Mouse (Mus musculus) forebrain, embryonic 16.5 days (tissue): ENCODE measurements at regions not wholly inside any gene's neighbourhood (a gene's known extent, or its start where the extent isn't known, plus 50 kb on each side); places are given as distances from the start of the nearest gene placed in this dataset.
A peak's percentile ranks its signal among the peaks of the same experiment; 100 is the strongest.

ENCODE experiments used
- ATAC-seq: fragments of 200-750 bp; cut with Nextera tagmentation; 2 replicates; pipeline ENCODE4 v1.8.0; 2017; ENCODE audit warnings: mild to moderate bottlenecking, moderate library complexity
- H3K27ac ChIP-seq: fragments of 300-500 bp; sonication (generic); 2 replicates; pipeline ENCODE4 v1.5.1; 2014; ENCODE audit warnings: low read length, control low read depth
- H3K27me3 ChIP-seq: fragments of 300-500 bp; sonication (generic); replicated peaks from 2 replicates; pipeline ENCODE4 v1.6.1; 2014; ENCODE audit warnings: low read length; ENCODE audit not compliant: control insufficient read depth, insufficient read depth
- H3K36me3 ChIP-seq: fragments of 300-500 bp; sonication (generic); 2 replicates; pipeline ENCODE4 v1.6.1; 2014; ENCODE audit not compliant: control insufficient read depth, insufficient read depth
- H3K4me1 ChIP-seq: fragments of 300-500 bp; sonication (generic); replicated peaks from 2 replicates; pipeline ENCODE4 v1.6.1; 2014; ENCODE audit warnings: low read length; ENCODE audit not compliant: control insufficient read depth, insufficient read depth
- H3K4me2 ChIP-seq: fragments of 300-500 bp; sonication (generic); 2 replicates; pipeline ENCODE4 v1.6.1; 2014; ENCODE audit warnings: mild to moderate bottlenecking, low read length, control low read depth
- H3K4me3 ChIP-seq: fragments of 300-500 bp; sonication (generic); replicated peaks from 2 replicates; pipeline ENCODE4 v1.5.1; 2014; ENCODE audit warnings: mild to moderate bottlenecking, low read length, control low read depth
- H3K9ac ChIP-seq: fragments of 300-500 bp; sonication (generic); replicated peaks from 2 replicates; pipeline ENCODE4 v1.6.1; 2014; ENCODE audit warnings: low read depth, low read length, control low read depth
- H3K9me3 ChIP-seq: fragments of 300-500 bp; sonication (generic); 2 replicates; pipeline ENCODE4 v1.6.1; 2016; ENCODE audit warnings: low read length; ENCODE audit not compliant: control insufficient read depth
- WGBS: fragments of 180-500 bp; shearing (Covaris S2); extraction: QIAGEN DNeasy Blood & Tissue Kit; methylation state at CpG from one replicate; pipeline ENCODE4 v1.1.7; 2014; 5-methylcytosine and 5-hydroxymethylcytosine counted together

DNA sequence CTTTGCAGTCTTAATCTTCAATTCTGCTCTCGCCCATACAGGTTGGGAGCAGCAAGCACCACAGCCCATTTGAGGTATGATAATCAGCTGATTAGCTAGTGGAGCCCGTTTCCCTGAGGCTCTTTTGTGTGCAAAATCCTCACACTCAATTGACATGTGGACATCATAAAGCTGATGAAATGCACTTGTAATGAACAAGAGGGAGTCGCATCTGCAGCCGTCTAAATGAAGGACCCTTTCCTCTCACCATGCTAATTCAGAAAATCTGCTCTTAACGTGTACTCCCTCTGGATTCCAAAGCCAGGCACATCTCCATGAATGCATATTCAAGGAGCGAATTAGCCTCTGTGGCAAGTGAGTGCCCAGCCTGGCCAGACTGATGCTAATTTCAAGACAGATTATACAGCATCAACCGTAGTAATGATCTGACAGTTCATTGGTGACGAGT is 219.0 kb upstream of the Atp5g3 start:
- Histone ChIP-seq H3K9me3 (no peaks in the 10 kb centered on the region), H3K4me1 (peaks cover 30% of the 10 kb centered on the region), H3K4me3 (no peak overlapping the region), H3K9ac (peak overlapping the region; percentile 7; the same call in 1 of the 2 replicates), H3K27ac (peak overlapping the region; percentile 62; the same call in 1 of the 2 replicates), H3K36me3 (no peaks in the 10 kb centered on the region), H3K4me2 (peak overlapping the region; percentile 58), H3K27me3 (no peaks in the 10 kb centered on the region; the same call in 1 of the 2 replicates)
- under 1% methylated on average over 8 of the region's 8 CpGs for WGBS
- ATAC-seq, result 0 out of 2 replicates have a peak, but pooled peaks have one; percentile 24

- Histone ChIP-seq H3K9ac (peak overlapping the region; percentile 7), H3K9me3 (no peaks in the 10 kb centered on the region), H3K27ac (peak overlapping the region; percentile 62), H3K4me2 (peak overlapping the region; percentile 58), H3K36me3 (no peaks in the 10 kb centered on the region), H3K4me1 (peaks cover 27% of the 10 kb centered on the region), H3K4me3 (peak overlapping the region; percentile 30), H3K27me3 (no peaks in the 10 kb centered on the region; the same call in 1 of the 2 replicates)
- under 1% methylated on average over 14 of the region's 14 CpGs for WGBS
- peak; percentile 88 for ATAC-seq
These were observed 217.8 kb upstream of the Atp5g3 start for GRCm38 (mm10) chr2:74128782-74129538.

DNA sequence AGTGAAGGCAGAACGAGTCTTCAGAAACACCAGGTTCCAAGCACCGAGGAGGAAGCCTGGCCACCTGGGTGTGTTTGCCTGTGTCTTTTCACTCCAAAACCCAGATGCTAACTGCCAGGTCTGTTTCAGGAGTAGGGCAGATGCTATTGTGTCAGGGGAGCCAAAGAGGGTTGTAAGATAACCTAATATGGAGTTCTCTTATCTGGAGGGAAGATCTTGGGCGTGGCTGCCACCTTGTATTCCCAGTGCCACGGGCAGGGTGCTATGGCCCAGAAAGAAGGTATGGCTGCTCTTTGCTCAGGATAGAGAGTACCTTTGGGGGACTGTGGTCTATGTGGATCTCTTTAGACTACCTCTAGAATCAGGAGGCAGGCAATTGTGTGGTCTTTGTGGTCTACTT is 216.0 kb upstream of the Atp5g3 start:
- WGBS, result 93% methylated on average over 4 of the region's 4 CpGs
- Histone ChIP-seq H3K27ac (no peak overlapping the region), H3K4me1 (peaks cover 33% of the 10 kb centered on the region), H3K4me2 (no peak overlapping the region), H3K27me3 (peaks cover 3% of the 10 kb centered on the region; the same call in 1 of the 2 replicates), H3K9me3 (no peaks in the 10 kb centered on the region), H3K9ac (no peak overlapping the region), H3K4me3 (no peak overlapping the region), H3K36me3 (no peaks in the 10 kb centered on the region)
- no peak for ATAC-seq

DNA sequence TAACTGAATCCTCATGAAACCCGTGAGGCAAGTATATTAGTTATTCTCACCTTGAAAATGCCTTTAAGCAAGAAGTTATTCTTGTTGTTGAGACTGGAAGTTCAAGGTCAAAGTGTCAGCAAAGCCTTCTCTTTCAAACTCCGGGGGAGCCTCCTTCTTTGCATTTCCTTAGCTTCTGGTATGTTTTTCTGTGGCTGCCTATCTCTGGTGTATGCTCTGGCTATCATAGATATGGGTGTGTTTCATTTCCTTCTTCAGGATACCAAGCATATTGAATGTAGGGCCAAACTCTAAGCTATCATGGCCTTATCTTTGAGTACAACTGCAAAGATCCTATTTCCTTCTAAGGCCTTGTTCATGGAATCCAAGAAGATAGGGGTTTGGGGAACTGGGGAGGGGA is 213.1 kb upstream of the Atp5g3 start:
- 0 out of 2 replicates have a peak, but pooled peaks cover 3% of the 10 kb centered on the region for H3K27me3 ChIP-seq
- no peaks in the 10 kb centered on the region for H3K36me3 ChIP-seq
- ATAC-seq, result no peak
- no peak overlapping the region for H3K27ac ChIP-seq
- no peak overlapping the region for H3K4me2 ChIP-seq
- no peak overlapping the region for H3K9ac ChIP-seq
- 71% methylated on average over 2 of the region's 2 CpGs for WGBS
- no peaks in the 10 kb centered on the region for H3K9me3 ChIP-seq
- peaks cover 20% of the 10 kb centered on the region for H3K4me1 ChIP-seq
- no peak overlapping the region for H3K4me3 ChIP-seq

- H3K9ac ChIP-seq, result no peak overlapping the region
- peak; percentile 49; the same call in 1 of the 2 replicates for ATAC-seq
These were observed 212.4 kb upstream of the Atp5g3 start for GRCm38 (mm10) chr2:74123360-74124074.

GRCm38 (mm10) chr2:74122937-74123336 is 211.8 kb upstream of the Atp5g3 start:
- H3K4me3 ChIP-seq, result no peak overlapping the region
- 0 out of 2 replicates have a peak, but pooled peaks cover 3% of the 10 kb centered on the region for H3K27me3 ChIP-seq
- no peaks in the 10 kb centered on the region for H3K9me3 ChIP-seq
- 42% methylated on average over 2 of the region's 2 CpGs for WGBS
- H3K27ac ChIP-seq, result no peak overlapping the region
- peaks cover 15% of the 10 kb centered on the region for H3K4me1 ChIP-seq
- H3K9ac ChIP-seq, result no peak overlapping the region
- H3K4me2 ChIP-seq, result no peak overlapping the region
- no peak for ATAC-seq
- no peaks in the 10 kb centered on the region for H3K36me3 ChIP-seq

More at GRCm38 (mm10) chr2:74123360-74124074, 212.4 kb upstream of the Atp5g3 start:
- H3K4me1 ChIP-seq, result peaks cover 15% of the 10 kb centered on the region
- 0 out of 2 replicates have a peak, but pooled peaks cover 3% of the 10 kb centered on the region for H3K27me3 ChIP-seq
- no peak overlapping the region; the same call in 1 of the 2 replicates for H3K4me2 ChIP-seq
- H3K4me3 ChIP-seq, result no peak overlapping the region
- H3K36me3 ChIP-seq, result no peaks in the 10 kb centered on the region
- H3K9me3 ChIP-seq, result no peaks in the 10 kb centered on the region
- WGBS, result 10% methylated on average over 6 of the region's 6 CpGs
- H3K27ac ChIP-seq, result no peak overlapping the region

GRCm38 (mm10) chr2:74120051-74120450 is 208.9 kb upstream of the Atp5g3 start:
- Histone ChIP-seq H3K36me3 (no peaks in the 10 kb centered on the region), H3K27me3 (0 out of 2 replicates have a peak, but pooled peaks cover 3% of the 10 kb centered on the region), H3K9ac (no peak overlapping the region), H3K4me3 (no peak overlapping the region), H3K4me1 (peaks cover 15% of the 10 kb centered on the region), H3K4me2 (0 out of 2 replicates have a peak overlapping the region, but pooled peaks have one; percentile 1), H3K9me3 (no peaks in the 10 kb centered on the region), H3K27ac (peak overlapping the region; percentile 68)
- ATAC-seq, result 0 out of 2 replicates have a peak, but pooled peaks have one; percentile 18
- 43% methylated on average over 10 of the region's 10 CpGs for WGBS

DNA sequence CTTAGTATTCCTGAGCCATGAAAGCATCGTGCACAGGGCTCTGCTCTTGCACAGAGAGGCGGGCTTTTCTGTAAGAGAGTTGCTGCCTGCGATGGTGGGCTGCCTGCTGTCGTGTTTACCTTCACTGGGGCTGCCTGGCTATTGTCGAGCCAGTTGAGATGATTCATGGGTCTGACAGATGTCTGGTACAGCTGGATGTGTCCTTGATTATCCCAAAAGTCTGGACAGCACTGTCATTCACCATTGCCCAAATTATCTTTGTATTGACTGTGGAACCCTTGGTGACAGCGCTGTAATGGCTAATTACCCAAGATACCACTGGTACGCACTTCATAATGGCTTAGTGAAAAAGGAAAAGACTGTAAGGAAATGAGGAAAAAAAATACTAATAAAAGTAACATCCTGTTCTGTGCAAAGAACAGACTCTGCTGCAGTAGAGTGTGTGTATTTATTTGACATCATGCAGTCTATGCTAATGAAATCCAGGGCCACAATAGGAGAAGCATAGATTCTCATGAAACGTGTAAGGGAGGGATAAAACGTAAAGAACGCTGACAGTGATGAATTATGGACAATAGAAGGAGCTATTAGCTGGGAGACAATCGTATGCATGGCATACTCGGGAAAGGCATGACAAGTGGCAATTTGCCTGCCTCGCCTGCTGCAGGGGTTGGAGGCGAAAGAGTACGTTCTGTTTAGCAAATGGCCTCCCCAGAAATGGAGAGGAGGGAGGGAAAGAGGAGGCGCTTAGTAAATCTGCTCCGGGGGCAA is 208.2 kb upstream of the Atp5g3 start:
- H3K9ac ChIP-seq, result no peak overlapping the region
- 37% methylated on average over 17 of the region's 17 CpGs for WGBS
- peak; percentile 84 for ATAC-seq
- H3K36me3 ChIP-seq, result no peaks in the 10 kb centered on the region
- H3K27ac ChIP-seq, result peak overlapping the region; percentile 68
- H3K4me3 ChIP-seq, result no peak overlapping the region
- 0 out of 2 replicates have a peak, but pooled peaks cover 3% of the 10 kb centered on the region for H3K27me3 ChIP-seq
- 0 out of 2 replicates have a peak overlapping the region, but pooled peaks have one; percentile 1 for H3K4me2 ChIP-seq
- peaks cover 15% of the 10 kb centered on the region for H3K4me1 ChIP-seq
- no peaks in the 10 kb centered on the region for H3K9me3 ChIP-seq
